Mouse (Mus musculus) lung, embryonic 14.5 days (tissue): ENCODE measurements around the gene Galnt6. TPM values are rescaled to one million over a fixed set of nuclear protein-coding genes. Genes with fewer than 3 reads are reported as not detected.

Source experiments
- ATAC-seq: fragments of 200-750 bp; cut with Nextera tagmentation; 2 replicates; pipeline ENCODE4 v1.8.0; 2017; ENCODE audit warnings: mild to moderate bottlenecking, moderate TSS enrichment, moderate library complexity; ENCODE audit not compliant: insufficient read depth
- DNase-seq: peaks from one replicate; pipeline ENCODE4 v3.0.0-alpha.2; 2015
- H3K27ac ChIP-seq: fragments of 300-500 bp; sonication (generic); 2 replicates; pipeline ENCODE4 v1.5.1; 2014; ENCODE audit warnings: low read depth, mild to moderate bottlenecking, moderate library complexity
- H3K27me3 ChIP-seq: fragments of 300-500 bp; sonication (generic); 2 replicates; pipeline ENCODE4 v1.6.1; 2014; ENCODE audit warnings: low read length, control low read depth; ENCODE audit not compliant: insufficient read depth
- H3K36me3 ChIP-seq: fragments of 300-500 bp; sonication (generic); 2 replicates; pipeline ENCODE4 v1.6.1; 2014; ENCODE audit warnings: control low read depth; ENCODE audit not compliant: insufficient read depth
- H3K4me1 ChIP-seq: fragments of 300-500 bp; sonication (generic); 2 replicates; pipeline ENCODE4 v1.6.1; 2014; ENCODE audit warnings: antibody characterized with exemption, control low read depth; ENCODE audit not compliant: insufficient read depth
- H3K4me2 ChIP-seq: fragments of 300-500 bp; sonication (generic); 2 replicates; pipeline ENCODE4 v1.6.1; 2014; ENCODE audit warnings: mild to moderate bottlenecking
- H3K4me3 ChIP-seq: fragments of 300-500 bp; sonication (generic); 2 replicates; pipeline ENCODE4 v1.5.1; 2014; ENCODE audit warnings: low read depth, low read length
- H3K9ac ChIP-seq: fragments of 300-500 bp; sonication (generic); 2 replicates; pipeline ENCODE4 v1.6.1; 2014
- H3K9me3 ChIP-seq: fragments of 300-500 bp; sonication (generic); 2 replicates; pipeline ENCODE4 v1.6.1; 2016; ENCODE audit warnings: low read depth, low read length, control low read depth
- CTCF ChIP-seq: IDR thresholded peaks from 2 replicates; pipeline ENCODE4 v1.5.1; 2016; ENCODE audit warnings: antibody characterized with exemption, low read depth
- WGBS: fragments of 180-500 bp; shearing (Covaris S2); extraction: QIAGEN DNeasy Blood & Tissue Kit; methylation state at CpG from one replicate; pipeline ENCODE4 v1.1.7; 2014; 5-methylcytosine and 5-hydroxymethylcytosine counted together
- polyA plus RNA-seq: library from polyadenylated mRNA; unstranded; fragments of >200 nt; fragmentation: Nextera tagmentation; extraction: Ambion mirVana; gene quantifications from 2 replicates; pipeline ENCODE4 v1.2.1, GENCODE M21; 2014

Galnt6 gene
- polyA plus RNA-seq, 1 experiment from 2014 or later: 0.25 TPM

DNA sequence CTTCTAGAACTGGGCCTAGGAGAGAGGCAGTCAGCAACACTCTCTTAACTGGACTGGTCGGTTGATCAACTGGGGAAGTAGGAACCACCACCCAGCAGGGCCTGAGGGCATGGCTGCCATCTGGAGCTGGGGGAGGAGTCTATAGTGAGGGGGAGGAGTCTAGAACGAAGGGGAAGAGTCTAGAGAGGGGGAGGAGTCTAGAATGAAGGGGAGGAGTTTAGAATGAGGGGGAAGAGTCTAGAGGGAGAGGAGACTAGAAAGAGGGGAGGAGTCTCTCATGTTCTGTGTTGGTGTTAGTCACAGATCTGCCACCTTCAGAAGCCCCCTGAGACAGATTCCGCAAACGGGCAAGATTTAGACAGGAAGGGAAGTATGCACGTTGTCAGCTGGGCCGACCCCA lies 29.8 kb downstream of the Galnt6 start:
- H3K9ac ChIP-seq: no peak overlapping the region
- H3K27ac ChIP-seq: no peak overlapping the region
- DNase-seq: no peak
- no peak overlapping the region for H3K4me3 ChIP-seq
- H3K4me1 ChIP-seq: no peaks in the 10 kb centered on the region
- H3K36me3 ChIP-seq: no peaks in the 10 kb centered on the region
- no peak for TF ChIP-seq CTCF
- H3K4me2 ChIP-seq: no peak overlapping the region
- no peaks in the 10 kb centered on the region for H3K9me3 ChIP-seq
- WGBS: 63% methylated on average over 6 of the region's 6 CpGs
- ATAC-seq: no peak
- peaks cover 14% of the 10 kb centered on the region for H3K27me3 ChIP-seq

DNA sequence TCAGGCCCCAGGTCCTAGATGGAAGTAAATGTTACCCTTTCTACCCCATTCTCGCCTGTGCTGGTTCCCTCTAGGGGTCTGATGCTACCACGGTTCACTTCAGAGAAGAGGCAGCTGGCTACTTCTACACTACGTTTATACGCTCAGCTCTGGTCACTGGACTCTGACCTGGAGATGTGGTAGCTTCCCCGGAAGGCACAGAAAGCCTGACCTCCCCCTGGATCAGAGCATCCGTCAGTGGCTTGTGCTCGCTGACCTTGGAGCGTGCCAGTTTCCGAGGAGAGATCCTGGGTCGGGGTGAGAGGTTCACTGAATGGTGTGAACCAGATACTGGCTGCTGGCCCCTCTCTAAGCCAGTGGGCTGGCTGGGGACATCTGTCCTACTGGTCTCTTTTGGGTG lies 31.1 kb downstream of the Galnt6 start:
- Histone ChIP-seq H3K36me3 (no peaks in the 10 kb centered on the region), H3K9me3 (no peaks in the 10 kb centered on the region), H3K27me3 (peaks cover 3% of the 10 kb centered on the region; the same call in 1 of the 2 replicates), H3K4me1 (no peaks in the 10 kb centered on the region), H3K9ac (no peak overlapping the region), H3K4me3 (no peak overlapping the region), H3K27ac (no peak overlapping the region), H3K4me2 (no peak overlapping the region)
- 59% methylated on average over 10 of the region's 10 CpGs for WGBS
- no peak for TF ChIP-seq CTCF
- DNase-seq: no peak
- ATAC-seq: no peak

DNA sequence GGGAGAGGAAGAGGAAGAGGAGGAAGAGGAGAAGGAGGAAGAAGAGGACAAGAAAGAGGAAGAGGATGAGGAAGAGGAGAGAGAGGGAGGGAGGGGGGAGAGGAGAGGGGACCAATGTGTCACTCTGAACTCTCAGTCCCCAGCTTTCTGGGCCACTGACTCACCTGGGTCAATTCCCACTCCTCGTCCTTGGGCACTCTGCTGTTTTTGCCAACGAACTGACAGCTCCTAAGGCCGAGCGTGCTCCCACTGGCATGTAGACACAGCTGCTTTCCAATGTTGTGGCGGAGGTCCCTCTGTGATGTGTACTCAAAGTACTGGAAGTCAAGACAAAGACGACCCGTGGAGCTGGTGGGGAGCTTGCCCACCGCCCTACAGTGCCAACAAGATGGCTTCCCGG lies 34.8 kb downstream of the Galnt6 start:
- ATAC-seq (no peak), DNase-seq (no peak)
- H3K27me3 ChIP-seq: no peaks in the 10 kb centered on the region
- H3K4me3 ChIP-seq: no peak overlapping the region
- no peak overlapping the region for H3K27ac ChIP-seq
- no peaks in the 10 kb centered on the region for H3K4me1 ChIP-seq
- no peak overlapping the region for H3K4me2 ChIP-seq
- TF ChIP-seq CTCF: no peak
- no peak overlapping the region for H3K9ac ChIP-seq
- no peaks in the 10 kb centered on the region for H3K36me3 ChIP-seq
- H3K9me3 ChIP-seq: peaks cover 7% of the 10 kb centered on the region; the same call in 1 of the 2 replicates
- 91% methylated on average over 9 of the region's 9 CpGs for WGBS

DNA sequence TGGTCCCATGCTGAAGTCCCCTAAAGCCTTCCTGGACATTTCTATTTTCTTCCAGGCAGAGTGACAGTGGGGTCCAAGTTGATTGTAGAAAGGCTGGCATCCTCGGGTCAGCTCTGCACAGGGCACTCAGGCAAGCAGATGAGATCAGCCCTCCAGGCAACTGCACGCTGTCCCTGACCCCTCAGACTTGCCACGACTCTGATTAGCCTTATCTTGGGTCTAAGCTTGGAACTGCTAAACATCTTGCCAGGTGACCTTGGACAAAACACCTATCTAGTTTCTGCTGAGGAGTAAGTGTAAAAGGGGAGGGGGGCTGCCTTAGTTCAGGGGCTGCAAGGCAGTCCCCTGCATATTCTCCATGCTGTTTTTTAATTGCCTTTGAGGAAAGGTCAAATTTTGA lies 37.2 kb downstream of the Galnt6 start:
- H3K9me3 ChIP-seq: peaks cover 7% of the 10 kb centered on the region; the same call in 1 of the 2 replicates
- no peak for TF ChIP-seq CTCF
- no peaks in the 10 kb centered on the region for H3K27me3 ChIP-seq
- no peaks in the 10 kb centered on the region for H3K36me3 ChIP-seq
- ATAC-seq: no peak
- no peak overlapping the region for H3K27ac ChIP-seq
- no peak overlapping the region for H3K9ac ChIP-seq
- no peak for DNase-seq
- no peak overlapping the region for H3K4me3 ChIP-seq
- H3K4me2 ChIP-seq: no peak overlapping the region
- WGBS: 53% methylated on average over 3 of the region's 3 CpGs
- no peaks in the 10 kb centered on the region for H3K4me1 ChIP-seq

- no peak within 1 kb of the TSS for H3K27ac ChIP-seq
- no peaks in the 10 kb centered on the region; the same call in 1 of the 2 replicates for H3K27me3 ChIP-seq
- no peaks in the 10 kb centered on the region for H3K36me3 ChIP-seq
- H3K4me3 ChIP-seq: no peak within 1 kb of the TSS
- peaks cover 7% of the 10 kb centered on the region; the same call in 1 of the 2 replicates for H3K9me3 ChIP-seq
- H3K4me2 ChIP-seq: no peak within 1 kb of the TSS
- 66% methylated on average over 8 of the region's 8 CpGs for WGBS
- no peak within 1 kb of the TSS for H3K9ac ChIP-seq
- DNase-seq: no peak
- H3K4me1 ChIP-seq: no peaks in the 10 kb centered on the region
- TF ChIP-seq CTCF: no peak
- ATAC-seq: no peak
Measured at GRCm38 (mm10) chr15:100687430-100687971, 41.7 kb downstream of the Galnt6 start, which contains the start of gene Cela1. Cela1 (minus strand) TSS chr15:100687921.

- DNase-seq (no peak), ATAC-seq (no peak)
- Histone ChIP-seq H3K27me3 (no peaks in the 10 kb centered on the region; the same call in 1 of the 2 replicates), H3K9me3 (peaks cover 7% of the 10 kb centered on the region; the same call in 1 of the 2 replicates), H3K9ac (no peak overlapping the region), H3K4me2 (no peak overlapping the region), H3K36me3 (no peaks in the 10 kb centered on the region), H3K4me3 (no peak overlapping the region), H3K4me1 (no peaks in the 10 kb centered on the region), H3K27ac (no peak overlapping the region)
- WGBS: 44% methylated on average over 12 of the region's 12 CpGs
- TF ChIP-seq CTCF: no peak
Measured at GRCm38 (mm10) chr15:100686989-100687388, 42.2 kb downstream of the Galnt6 start.

- Histone ChIP-seq H3K4me3 (no peak overlapping the region), H3K4me2 (no peak overlapping the region), H3K36me3 (no peaks in the 10 kb centered on the region), H3K9ac (no peak overlapping the region), H3K9me3 (peaks cover 7% of the 10 kb centered on the region; the same call in 1 of the 2 replicates), H3K27me3 (no peaks in the 10 kb centered on the region; the same call in 1 of the 2 replicates), H3K4me1 (no peaks in the 10 kb centered on the region), H3K27ac (no peak overlapping the region)
- ATAC-seq (no peak), DNase-seq (no peak)
- no peak for TF ChIP-seq CTCF
- WGBS: 74% methylated on average over 6 of the region's 6 CpGs
Measured at GRCm38 (mm10) chr15:100686434-100686833, 42.7 kb downstream of the Galnt6 start.
